Mouse (Mus musculus) fat pad, adult 2 months (tissue): Measurements from ENCODE around the gene Olfr1107.

Experiments
- DNase-seq: peaks from one replicate; pipeline ENCODE4 v3.0.0-alpha.2; 2011; ENCODE audit warnings: low read depth, low spot score; ENCODE audit errors: extremely low read depth

Gene Olfr1107

DNA sequence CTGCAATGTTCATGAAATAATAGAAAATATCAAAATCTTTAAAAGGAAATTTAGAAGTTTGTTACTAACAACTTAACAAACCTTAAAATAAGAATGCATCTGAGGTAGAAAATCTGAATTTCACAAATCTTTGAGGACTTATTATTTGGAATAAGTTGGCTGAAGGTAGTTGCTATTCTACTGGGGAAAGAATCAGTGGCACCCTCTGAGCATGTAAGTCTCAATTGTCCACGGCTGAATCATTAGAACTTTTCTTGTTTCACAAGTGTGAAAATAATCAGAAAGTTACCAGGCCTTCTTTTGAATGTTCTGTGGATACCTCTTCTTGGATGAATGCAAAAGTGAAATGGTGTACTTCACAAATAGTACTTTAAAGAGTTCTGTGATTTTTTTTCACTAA, at the start of gene Olfr1107:
Gene Olfr1107, minus strand, starts transcription at position 101 of the 400 bp plus-strand sequence.
- DNase-seq, result no peak

DNA sequence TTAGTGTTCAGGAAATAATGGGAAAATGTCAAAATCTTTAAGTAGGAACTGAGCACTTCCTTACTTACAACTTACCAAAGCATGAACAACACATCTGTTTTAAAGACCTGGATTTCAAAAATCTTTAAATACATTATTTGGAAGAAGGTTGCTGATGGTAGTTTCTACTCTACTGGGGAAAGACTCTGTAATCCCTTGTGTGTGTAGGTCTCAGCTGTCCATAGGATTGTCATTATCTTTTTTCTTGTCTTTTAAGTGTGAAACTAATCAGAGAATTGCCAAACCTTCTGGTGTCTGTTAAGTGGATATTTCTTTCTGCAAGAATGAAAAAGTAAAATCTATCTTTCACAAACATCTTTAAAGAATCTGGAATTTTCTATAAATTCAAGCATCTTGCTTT, 38.9 kb upstream of the Olfr1107 start, which contains the start of gene Olfr259:
Gene Olfr259, minus strand, starts transcription at position 101 of the 400 bp plus-strand sequence.
- no peak for DNase-seq

DNA sequence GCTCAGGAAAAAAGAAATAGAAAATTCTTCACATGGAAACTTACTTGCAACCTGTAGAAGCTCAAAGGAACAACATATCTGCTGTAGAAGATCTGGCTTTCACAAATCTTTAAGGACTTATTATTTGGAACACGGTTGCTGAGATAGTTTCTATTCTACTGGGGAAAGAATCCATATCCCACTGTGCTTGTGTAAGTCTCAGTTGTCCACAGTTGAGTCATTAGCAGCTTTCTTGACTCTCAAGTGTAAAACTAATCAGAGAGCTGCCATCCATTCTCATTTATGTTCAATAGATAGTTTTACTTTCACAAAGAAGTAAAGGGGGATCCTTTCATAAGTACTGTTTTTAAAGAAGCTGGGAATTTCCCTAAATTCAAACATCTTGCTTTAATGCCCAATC, 20.3 kb upstream of the Olfr1107 start, which contains the start of gene Olfr1109:
Gene Olfr1109, minus strand, starts transcription at position 101 of the 400 bp plus-strand sequence.
- DNase-seq, result no peak

DNA sequence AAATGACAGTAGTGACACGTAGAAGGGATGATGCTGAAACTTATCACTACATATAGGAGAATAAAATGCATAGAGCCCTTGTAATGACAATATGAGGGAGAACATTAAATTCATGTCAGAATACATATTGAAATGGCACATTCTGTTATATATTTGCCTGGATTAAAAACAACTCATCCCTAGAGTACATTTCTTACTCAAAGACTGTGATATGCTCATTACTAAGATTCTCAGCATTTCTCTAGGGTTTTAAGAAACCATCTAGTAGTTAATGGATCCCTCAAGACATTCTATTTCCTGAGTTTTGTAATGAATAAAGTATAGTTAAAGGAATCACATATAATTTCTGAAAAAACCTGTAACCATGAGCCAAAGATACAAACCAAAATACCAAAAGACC, 23.4 kb downstream of the Olfr1107 start, which contains the start of gene Olfr1106:
Gene Olfr1106, minus strand, starts transcription at position 101 of the 400 bp plus-strand sequence.
- no peak for DNase-seq

DNA sequence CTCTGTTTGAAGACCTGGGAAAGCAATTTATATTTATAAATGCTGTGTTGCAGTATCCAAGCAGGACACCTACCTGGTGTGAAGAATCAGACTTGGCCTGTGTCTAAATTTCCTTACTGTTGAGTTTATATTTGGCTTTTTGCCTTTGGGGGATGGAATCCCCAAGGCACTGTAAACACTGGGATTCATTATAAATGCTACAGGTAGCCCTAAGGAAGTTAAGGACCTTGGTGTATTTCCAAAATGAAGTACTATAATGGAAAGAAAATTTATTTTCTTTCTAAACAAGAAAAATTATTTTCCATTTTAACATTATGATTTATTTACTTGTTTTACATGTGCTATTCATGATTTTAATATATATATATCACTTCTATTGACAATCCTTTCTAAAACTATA, 39.2 kb downstream of the Olfr1107 start, which contains the start of gene Olfr1105:
Gene Olfr1105, minus strand, starts transcription at position 101 of the 400 bp plus-strand sequence.
- DNase-seq, result no peak

DNA sequence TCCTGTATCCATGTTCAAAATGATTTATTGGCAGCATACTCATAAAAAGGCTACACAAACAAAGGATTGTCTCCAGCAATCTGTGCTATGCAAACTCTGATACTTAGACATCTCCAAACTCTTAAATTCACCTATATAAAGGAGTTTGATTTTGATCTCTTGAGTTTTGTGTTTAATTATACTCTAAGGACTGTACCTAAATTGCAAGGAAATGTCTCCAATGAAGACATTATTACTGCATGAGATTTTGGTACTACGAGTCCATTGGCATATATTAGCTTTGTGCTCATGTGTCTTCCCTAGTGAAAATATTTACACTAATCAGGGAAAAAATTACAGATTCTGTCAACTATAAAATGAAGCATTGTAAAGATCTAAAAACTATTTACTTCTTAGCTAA, 48.6 kb downstream of the Olfr1107 start, which contains the start of gene Olfr1104:
Gene Olfr1104, minus strand, starts transcription at position 101 of the 400 bp plus-strand sequence.
- no peak for DNase-seq
